Mouse (Mus musculus): ENCODE measurements around the gene Xrcc1.

- TF ChIP-seq CTCF (IDR thresholded peaks at IDR 0.05; ENCODE audit: control insufficient read depth, insufficient read depth, low read length) (peak; percentile 39; the same call in 1 of the 2 replicates), POLR2A (IDR thresholded peaks at IDR 0.05; ENCODE audit: borderline replicate concordance, control insufficient read depth, low read depth, low read length) (no peak)
Observed at GRCm38 (mm10) chr7:24599211-24600067, 53.4 kb downstream of the Xrcc1 start.
